Mouse (Mus musculus) retina, embryonic 14.5 days (tissue): ENCODE results near the gene Sfxn4.
A peak's percentile ranks its signal among the peaks of the same experiment; 100 is the strongest.

ENCODE experiments used
- DNase-seq: peaks from one replicate; pipeline ENCODE4 v3.0.0-alpha.2; 2015; ENCODE audit warnings: low spot score

Gene Sfxn4

DNA sequence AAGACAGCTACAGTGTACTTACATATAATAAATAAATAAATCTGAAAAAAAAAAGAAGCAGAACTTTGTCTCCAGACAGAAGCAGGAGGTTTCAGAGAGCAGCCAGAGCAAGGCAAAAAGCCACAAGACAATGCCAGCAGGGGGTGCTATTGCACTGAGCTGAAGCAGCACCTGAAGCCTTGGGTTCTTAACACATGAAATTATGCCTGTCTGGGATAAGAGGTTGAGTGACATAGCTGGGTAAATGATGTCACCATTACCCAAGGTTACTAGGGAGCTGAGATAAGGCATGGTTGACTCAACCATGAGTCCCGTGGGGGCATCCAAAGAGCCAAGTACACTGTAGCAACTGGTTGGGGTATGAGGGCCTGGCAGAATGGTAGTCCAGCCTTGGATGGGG, 23.5 kb downstream of the Sfxn4 start:
- peak; percentile 85 for DNase-seq

DNA sequence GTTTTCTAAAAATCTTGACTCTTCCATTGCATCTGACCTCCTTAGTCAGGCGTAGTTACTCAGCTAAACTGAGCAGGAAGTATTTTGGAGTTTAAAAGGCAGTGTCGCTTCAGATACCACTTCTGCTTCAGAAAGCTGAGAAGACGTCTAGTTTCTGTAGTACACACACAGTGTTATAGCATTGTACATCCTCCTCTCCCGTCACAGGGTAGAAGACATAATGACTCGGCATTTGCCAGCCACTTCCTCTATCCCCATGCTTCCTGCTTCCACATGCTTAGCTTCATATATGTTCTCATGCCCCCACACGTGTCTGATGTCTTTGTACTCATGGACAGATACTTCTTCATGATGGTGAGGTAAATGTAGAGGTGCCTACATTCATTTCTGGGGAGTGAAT, 42.6 kb downstream of the Sfxn4 start:
- no peak for DNase-seq

DNA sequence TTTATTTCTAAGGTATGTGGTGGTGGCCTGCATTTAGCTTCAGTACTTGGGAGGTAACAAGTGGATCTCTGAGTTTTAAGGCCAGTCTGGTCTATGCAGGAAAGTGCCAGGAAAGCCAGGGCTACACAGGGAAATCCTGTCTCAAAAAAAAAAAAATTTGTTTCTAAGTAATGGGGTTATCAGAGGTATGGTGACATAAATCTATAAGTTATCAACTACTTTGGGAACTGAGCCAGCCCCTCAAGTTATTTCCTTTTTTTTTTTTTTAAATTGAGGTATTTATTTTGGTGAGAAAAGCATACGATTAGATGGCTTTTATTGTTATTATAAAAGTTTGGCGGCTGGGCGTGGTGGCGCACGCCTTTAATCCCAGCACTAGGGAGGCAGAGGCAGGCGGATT, 48.1 kb downstream of the Sfxn4 start:
- DNase-seq: no peak

GRCm38 (mm10) chr19:60812036-60812389, 49.3 kb downstream of the Sfxn4 start:
- DNase-seq: no peak

DNA sequence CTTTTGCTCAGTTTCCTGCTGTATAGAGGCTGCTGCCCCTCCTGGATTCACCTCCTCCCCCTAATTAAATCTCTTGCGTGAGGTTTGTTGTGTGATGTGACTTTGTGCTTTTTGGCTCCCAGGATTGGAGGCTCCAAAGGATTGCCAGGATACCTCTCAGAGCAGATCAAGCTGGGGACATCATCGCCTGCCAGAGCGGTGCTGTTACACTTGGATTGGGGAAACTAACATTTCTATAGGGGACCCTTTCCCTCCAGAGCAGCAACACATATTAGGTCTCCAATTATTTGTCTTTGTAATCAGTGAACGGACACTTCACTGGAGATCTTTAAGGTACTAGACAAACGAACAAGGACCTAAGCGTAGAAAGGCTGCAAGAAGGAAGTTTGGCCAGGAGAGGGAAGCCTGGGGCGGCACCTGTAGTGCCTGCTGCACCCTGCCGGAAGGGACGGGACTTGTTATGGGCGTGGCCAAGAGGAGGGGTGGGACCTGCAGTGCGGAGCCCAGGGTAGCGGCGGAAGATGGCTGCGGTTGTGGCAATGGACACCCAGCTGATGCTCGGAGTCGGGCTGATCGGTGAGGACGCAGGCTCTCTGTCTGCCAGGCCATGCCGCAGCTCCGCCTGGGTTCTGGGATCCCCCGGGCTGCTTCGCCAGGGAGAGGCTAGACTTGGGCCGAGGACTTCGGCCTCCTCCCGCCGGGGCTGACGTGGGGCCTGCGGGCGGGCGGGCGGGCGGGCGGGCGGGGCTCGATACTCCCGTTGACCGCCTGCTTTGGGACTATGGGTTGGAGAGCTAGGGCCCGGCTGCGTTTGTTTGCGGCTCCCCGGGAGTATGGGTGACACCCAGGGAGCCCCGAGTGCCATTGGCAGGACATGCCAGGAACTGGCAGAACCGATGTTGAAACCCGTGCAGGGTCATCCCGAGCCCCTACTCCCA, 49.9 kb downstream of the Sfxn4 start, which contains the start of gene Fam45a:
Gene Fam45a (plus strand): TSS at position 488 of the 938 bp plus-strand sequence.
- DNase-seq: peak; percentile 93

DNA sequence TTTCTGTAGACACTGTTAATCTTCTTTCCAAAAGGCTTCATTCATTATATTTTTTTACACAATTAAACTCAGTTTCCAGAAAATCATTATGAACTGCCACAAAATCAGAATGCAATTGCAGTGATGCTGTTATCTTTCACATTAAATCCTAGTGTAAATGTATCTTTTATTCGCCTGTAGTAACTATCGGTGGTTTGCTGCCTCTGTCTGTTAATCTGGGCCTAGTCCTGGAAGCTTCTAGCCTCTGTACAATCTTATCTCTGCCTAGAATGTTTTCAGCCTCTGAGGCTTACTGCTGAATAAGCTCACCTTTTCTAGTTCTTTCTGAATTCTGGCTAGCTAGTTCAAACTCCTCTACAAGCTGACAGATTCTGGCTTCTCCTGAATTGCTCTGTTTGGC, 51.4 kb downstream of the Sfxn4 start:
- DNase-seq: no peak

DNA sequence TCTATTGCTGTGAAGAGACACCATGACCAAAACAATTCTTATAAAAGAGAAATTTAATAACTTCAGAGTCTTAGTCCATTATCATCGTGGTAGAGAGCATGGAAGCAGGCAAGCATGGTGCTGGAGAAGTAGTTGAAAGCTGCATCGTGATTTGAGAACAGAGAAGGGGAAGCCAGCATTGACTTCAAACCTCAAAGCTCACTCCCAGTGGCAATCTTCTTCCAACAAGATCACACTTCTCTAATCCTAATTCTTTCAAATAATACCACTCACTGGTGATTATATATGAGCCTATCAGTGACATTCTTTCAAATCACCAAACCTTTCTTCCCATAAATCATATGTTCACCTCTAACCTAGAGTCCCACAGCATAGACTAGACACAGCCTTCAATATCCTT, 56.4 kb downstream of the Sfxn4 start:
- DNase-seq: no peak

DNA sequence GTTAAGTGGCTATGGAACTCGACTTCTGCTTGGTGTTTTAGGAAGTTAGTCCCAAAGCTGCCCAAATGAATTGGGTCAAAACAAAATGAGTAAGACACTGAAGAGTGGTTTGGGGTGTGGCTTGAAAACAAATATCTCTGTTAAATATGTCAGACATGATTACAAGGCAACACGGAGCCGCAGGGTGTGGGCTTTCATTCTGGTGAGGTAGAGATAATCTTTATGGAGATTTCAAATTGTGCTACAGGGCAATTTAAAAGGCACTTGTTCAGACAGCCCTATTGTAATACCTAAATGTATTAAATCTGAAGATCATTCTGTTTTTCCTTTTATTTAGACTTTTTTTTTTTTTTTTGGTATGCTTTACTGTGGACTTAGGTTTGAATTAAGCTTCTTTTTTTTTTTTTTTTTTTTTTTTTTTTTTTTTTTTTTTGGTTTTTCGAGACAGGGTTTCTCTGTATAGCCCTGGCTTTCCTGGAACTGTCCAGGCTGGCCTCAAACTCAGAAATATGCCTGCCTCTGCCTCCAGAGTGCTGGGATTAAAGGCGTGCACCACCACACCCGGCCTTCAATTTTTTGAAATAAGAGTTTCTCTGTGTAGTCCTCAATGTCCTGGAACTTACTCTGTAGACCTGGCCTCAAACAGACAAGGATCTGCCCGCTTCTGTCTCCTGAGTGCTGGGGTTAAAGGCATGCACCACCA, 61.3 kb downstream of the Sfxn4 start:
- DNase-seq: no peak

- DNase-seq: no peak
Measured at GRCm38 (mm10) chr19:60797415-60797814, 63.9 kb downstream of the Sfxn4 start.

DNA sequence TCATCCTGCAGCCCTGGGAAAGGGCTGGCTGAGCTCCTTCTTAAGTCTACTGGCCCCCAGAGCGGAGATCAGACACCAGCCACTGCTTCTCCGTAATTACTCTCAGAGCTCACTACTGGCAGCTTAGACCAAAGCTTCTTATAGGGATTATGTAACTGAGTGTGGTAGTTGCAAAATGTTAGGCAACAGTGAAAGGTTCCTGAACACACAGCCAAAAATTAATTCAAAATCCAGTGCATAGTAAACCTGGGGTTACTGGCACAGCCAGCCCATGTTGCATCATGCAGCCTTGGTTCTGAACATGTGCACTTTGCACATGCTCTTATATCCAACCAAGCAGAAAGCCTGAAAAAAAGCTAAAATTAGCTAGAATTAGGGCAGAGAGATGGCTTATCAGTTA, 66.0 kb downstream of the Sfxn4 start:
- no peak for DNase-seq

DNA sequence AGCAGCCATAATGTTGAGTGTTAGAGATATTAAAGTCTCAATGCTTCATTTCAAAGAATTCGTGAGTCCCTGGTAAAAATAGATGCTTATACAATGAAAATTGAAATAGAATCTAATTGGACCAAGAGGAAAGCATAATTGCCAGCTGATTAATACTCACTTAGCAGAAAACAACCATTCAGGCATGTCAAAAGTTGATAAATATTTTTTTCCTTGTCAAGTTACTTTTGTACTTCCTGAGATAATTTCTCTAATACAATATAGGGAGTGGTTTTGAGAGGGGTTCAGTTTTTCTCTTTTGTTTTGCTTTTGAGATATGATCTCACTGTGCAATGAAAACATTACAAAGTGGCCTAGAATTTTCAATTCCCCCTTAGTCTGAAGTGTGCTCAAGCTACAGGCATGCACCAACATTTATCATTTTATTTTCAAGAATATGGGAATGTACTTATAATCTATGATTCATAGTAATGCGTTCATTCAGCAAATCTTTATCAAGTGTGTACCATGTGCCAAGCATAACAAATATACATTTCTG, 68.0 kb downstream of the Sfxn4 start:
- no peak for DNase-seq

DNA sequence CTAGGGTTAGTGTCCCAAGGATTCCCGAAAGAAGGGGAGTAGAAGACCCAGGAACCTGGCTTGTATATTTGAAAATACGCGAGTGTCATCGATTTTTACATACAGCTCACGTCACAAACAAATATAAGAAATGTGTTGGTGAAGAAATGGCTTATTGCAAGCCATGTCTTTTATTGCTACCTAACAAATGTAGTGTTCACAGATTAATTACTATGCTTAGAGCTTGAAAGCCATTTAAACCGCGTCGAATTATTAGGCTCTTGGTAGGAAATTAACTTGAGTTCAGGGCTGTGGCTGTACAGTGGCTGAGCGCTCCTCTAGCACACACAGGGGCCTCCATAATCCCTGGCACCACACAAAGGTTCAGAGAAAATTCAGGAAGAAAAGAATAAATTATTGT, 70.1 kb downstream of the Sfxn4 start:
- DNase-seq: no peak

DNA sequence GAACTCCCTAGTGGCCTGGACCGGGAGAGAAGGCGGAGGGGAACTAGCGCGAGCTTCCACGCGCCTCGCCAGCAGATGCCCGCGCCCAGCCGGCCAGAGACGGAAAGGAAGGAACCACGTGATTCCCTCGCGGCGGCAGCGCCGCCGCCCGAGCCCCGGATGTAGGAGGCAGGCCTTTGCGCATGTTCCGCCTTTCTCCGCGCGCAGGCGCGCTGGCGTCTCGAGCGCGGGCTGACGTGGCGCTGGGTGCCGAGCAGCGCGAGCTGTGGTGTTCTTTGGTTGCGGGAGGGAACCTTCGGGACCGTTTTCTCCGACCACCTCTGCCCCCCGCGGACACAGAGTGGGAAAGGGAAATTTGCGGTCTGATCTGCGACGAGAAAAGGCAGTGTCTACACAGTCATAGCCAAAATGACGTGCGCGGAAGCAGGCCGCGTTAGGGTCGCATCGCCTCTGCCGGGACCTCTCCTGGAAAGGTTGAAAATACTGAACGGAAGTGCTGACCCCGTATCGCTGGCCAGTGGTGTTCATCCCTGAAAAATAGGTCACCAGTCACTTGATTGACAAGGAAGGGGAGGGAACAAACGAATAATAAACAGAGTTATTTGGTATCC, 70.6 kb downstream of the Sfxn4 start, which contains the start of gene Eif3a:
Gene Eif3a (minus strand): TSS at position 108 of the 611 bp plus-strand sequence.
- peak; percentile 95 for DNase-seq

DNA sequence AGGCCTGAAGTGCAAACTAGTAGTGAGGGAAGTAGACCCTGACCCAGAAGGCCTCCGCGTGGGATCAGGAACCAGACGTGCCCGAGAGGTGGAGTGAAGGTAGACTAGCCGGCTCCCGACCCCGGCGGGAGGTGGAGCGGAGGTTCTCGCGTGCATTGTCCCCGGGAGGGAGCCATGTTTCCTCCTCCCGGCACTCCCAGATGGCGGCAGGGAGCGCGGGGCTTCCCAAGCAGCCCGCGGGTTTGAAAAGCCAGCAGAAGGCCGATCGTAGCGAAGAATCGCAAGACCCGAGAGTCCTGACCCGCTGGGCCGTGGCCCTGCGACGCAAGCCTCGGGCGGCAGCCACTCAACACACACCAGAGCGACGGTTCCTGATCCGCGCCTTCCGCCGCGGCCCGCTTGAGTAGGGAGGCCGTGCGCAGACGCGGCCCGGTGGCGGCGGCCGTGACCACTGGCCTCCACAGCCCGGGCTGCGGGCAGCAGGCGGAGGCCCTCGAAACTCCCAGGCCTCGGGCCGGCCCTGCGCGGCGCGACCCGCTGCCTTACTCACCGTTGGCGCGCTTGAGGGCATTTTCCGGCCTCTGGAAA, 71.3 kb downstream of the Sfxn4 start:
- peak; percentile 67 for DNase-seq

DNA sequence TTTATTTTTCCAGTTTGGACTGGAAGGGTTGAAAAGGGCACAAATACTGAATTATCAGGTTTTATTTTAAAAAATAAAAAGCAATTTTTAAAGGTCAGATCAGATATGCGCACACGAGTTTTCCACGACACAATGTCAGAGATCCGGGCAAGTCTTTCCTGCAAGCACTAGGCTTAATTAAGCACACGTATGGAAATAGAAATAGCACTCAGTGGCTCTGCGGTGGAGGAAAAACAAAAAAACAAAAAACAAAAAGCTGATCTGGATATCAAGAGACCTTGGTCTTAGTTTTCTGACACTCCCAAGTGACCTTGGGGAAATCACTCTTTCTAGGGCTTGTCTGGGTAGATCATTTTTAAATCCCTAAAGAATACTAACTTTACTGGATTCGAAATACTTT, 71.8 kb downstream of the Sfxn4 start:
- no peak for DNase-seq

DNA sequence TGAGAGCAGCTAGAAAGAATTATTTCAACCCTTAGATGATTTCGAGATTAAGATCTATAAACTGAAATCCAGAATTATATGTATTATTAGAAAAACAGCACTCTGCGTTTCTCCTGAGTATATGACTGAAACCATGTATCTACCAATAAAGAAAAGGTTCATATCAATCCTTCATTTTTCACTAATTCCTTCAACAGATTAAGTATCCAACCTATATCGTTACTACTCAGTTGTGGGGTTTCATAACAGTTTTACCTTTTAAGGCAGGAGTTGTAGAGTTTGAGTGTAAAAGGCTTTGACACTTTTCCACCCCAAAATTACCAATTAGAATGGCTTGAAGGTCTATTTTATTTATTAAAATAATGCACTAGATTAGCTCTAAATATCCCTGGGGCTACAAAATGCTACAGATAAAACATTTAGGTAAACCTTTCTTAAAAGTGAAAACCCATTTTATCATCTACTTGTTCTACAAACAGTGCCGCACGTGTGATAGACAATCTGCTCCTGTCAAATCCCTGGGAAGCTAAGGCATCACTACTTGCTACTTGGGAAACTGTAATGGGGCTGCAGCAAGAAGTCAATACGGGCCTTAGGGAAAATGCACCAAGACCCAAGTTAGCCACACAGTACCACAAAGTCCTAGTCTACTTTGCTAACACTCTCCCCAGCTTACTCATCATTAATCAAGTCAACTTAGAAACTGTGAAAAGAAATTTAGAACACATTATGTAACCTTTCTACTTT, 72.9 kb downstream of the Sfxn4 start:
- no peak for DNase-seq

- no peak for DNase-seq
Measured at GRCm38 (mm10) chr19:60787465-60788150, 73.7 kb downstream of the Sfxn4 start.
